Mouse (Mus musculus) kidney, adult 18-20 months (tissue): ENCODE measurements around the gene Ubl4b.

Source experiments
- DNase-seq: peaks from one replicate; pipeline ENCODE4 v3.0.0; 2021

Gene Ubl4b

GRCm38 (mm10) chr3:107516776-107517630 is 37.9 kb downstream of the Ubl4b start:
- DNase-seq: peak; percentile 56

DNA sequence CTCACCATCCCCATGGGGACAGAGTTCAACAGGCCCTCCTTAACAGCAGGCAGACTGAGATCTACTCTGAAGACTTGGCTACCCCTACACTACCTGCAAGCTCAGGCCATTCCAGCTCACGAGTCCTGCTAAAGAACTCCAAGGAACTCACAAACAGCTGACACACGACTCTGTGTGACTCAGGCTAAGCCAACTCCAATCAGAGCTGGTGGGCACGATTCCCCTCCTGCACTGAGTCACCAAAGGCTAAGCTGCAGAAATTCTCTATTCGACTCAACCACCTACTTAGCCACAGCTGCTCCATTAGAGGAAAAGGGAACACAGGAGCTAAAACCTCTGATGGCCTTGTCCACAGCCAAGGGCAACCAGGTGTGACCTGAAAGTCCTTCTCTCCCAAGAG is 38.9 kb downstream of the Ubl4b start:
- no peak for DNase-seq

- DNase-seq: no peak
Measured at GRCm38 (mm10) chr3:107511416-107511815, 43.5 kb downstream of the Ubl4b start.

DNA sequence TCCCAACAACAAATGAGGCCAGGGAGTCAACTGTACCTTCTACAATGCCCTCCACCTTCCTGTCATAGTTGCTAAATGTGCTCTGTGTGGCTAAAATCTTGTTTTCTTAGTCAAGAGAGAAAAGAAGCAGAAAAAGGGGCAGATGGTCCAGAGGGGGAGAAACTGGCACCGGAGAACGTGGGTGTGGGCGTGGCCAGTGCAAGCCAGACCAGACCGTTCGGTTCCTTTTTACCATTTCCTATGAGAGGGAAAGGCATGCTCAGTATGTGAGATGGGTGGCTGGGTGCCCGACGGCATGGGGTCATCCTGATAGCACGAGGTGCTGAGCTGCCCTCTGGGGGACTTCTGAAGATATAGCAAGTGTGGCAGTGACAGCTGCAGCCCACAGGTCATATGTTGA is 46.2 kb downstream of the Ubl4b start:
- DNase-seq: no peak

- no peak for DNase-seq
Measured at GRCm38 (mm10) chr3:107507966-107508365, 46.9 kb downstream of the Ubl4b start.

DNA sequence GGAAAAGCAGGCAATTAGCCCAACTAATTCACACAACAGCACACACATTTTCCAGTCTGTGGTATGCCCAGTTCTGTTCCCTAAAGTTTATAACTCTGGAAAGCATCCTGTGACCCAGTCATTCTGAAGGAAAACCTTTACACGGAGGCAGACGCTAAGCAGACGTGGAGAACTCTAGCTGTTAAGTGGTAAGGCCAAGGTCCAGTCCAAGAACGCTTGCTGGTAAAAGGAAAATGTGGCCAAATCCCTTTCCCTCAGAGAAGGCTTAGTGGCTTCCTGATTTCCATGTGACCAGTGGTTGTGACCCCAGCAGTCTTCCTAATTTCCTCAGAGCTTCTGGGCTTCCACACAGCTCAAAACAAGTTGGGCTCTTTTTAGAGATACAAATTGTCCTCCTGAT is 48.3 kb downstream of the Ubl4b start:
- peak; percentile 40 for DNase-seq

DNA sequence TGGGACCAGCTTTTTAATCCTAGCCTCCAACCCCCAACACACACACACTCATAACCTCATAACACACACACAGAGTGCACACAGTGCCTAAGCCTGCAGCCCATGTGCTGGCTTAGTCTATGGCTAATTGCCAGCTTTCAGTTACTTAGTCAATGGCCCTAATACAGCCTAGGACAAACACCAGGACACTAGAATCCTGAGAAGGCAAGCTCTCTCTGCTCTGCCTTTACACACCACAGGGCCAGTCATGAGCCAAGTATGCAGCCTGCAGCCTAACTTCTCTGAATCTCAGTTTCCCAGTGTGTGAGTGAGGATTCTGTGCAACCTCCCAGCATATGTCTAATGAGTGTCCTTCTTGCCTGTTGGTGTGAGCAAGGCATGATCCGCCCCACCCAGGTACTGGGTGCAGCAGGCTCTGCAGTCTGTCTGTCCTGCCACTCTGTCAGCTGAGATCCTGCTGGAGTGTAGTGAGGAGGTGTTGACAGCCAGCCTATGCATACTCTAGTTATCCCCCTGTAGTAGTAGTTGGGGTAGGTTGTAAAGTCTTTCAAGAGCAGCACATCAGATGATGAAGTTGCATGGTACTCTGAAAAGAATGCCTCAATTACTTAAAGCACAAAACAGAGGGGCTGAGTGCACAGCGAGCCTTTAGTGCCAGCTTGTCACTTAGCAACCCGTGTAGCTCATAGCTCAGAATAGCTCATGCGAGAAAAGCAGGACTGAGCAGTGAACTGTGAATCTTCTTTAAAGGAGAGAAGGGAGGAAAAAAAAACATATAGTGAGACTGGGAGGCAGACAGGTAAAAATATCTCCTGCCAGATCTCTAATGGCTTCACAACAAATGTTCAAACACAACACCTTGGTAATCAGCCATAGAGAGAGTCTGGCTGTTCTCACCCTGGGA is 49.2 kb downstream of the Ubl4b start:
- DNase-seq: peak; percentile 36

DNA sequence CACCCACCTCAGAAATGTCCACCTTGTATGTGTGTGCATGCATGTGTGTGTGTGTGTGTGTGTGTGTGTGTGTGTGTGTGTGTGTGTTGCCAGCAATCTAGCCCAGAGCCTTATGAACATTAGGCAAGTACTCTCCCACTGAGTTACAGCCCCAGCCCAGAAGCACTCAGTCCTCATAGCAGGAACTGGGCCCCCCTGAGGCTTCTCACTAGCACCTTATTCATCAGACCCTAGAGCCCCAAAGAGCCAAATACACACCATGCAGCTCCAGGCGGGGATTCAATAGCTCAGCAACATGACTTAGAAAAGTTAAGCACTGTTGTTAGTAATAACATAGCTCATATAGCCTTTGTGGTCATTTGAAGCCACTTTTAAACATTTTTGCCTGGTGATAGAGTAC is 50.3 kb downstream of the Ubl4b start:
- no peak for DNase-seq

DNA sequence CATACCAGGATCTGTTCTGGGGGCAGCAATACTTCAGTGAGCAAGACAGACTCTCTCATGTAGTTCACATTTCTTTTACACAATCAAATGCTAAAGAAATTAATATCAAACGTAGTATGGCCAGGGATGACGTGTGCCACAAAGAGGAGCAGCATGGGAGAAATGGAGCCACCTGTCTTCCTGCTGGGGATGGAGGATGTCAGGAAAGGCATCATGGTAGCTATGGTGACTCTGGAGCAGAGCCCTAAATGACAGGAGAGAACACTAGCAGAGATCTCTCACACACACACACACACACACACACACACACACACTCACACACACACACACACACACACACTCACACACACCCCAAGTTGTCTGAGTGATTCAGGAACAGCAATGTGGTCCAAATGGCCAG is 51.2 kb downstream of the Ubl4b start:
- DNase-seq: no peak
